Mouse (Mus musculus): ENCODE data around the gene Rasal1.

- no peak for TF ChIP-seq POLR2A (IDR thresholded peaks at IDR 0.05; ENCODE audit: control insufficient read depth, low read depth, low read length)
- TF ChIP-seq CTCF (IDR thresholded peaks at IDR 0.05; ENCODE audit: control insufficient read depth, insufficient read depth, insufficient replicate concordance, low read depth, low read length) = no peak
These were observed 34.6 kb downstream of the Rasal1 start for GRCm38 (mm10) chr5:120682982-120683771.
